15 mouse cellular contexts compared by ENCODE assay signal in genomic region chr8:111471526-111472081, GRCm38 (mm10). TPM values are rescaled to one million over a fixed set of nuclear protein-coding genes. Genes with fewer than 3 reads are reported as not detected.
DNase-seq lines count a peak whose midpoint lies in the region; ATAC-seq lines count a peak whose summit lies in the region.
"Had no signal": no experiment of that assay in that cellular context is flagged by ENCODE, and none has a peak within 500 bp of the region (broad histone marks: within the 10 kb centered on the region; RNA-seq: fewer than 3 reads in every experiment).

No protein-coding gene starts in this region.

- ATAC-seq in midbrain, embryonic 14.5 days (ENCODE audit: low FRiP score, low TSS enrichment): no peak
- no peak for ATAC-seq in midbrain, embryonic 15.5 days (replicated peaks)
- ATAC-seq in embryonic facial prominence, embryonic 13.5 days (ENCODE audit: insufficient number of reproducible peaks, insufficient read depth, low FRiP score, low TSS enrichment, low read depth): no peak
- ATAC-seq in frontal cortex, adult (ENCODE audit: low TSS enrichment): no peak
- ATAC-seq: midbrain, embryonic 16.5 days had no signal

- no peaks in the 10 kb centered on the region for H3K9me3 ChIP-seq in midbrain, embryonic 14.5 days (ENCODE audit: control insufficient read depth, low read length)
- no peaks in the 10 kb centered on the region for H3K9me3 ChIP-seq in midbrain, embryonic 15.5 days
- no peaks in the 10 kb centered on the region for H3K9me3 ChIP-seq in embryonic facial prominence, embryonic 13.5 days
- H3K9me3 ChIP-seq: limb, embryonic 12.5 days had no signal

- WGBS in midbrain, embryonic 14.5 days: 76% methylated on average over 12 of the region's 12 CpGs
- WGBS in midbrain, embryonic 15.5 days: 71% methylated on average over 12 of the region's 12 CpGs
- WGBS in embryonic facial prominence, embryonic 13.5 days: 72% methylated on average over 12 of the region's 12 CpGs

- H3K9ac ChIP-seq in midbrain, embryonic 14.5 days (replicated peaks; ENCODE audit: low read length): no peak overlapping the region
- no peak overlapping the region for H3K9ac ChIP-seq in midbrain, embryonic 15.5 days
- H3K9ac ChIP-seq in embryonic facial prominence, embryonic 13.5 days: no peak overlapping the region
- H3K9ac ChIP-seq: limb, embryonic 12.5 days had no signal

- no peak overlapping the region for H3K4me3 ChIP-seq in midbrain, embryonic 14.5 days (replicated peaks; ENCODE audit: low read depth, low read length)
- no peak overlapping the region for H3K4me3 ChIP-seq in midbrain, embryonic 15.5 days
- H3K4me3 ChIP-seq in embryonic facial prominence, embryonic 13.5 days: no peak overlapping the region
- H3K4me3 ChIP-seq: limb, embryonic 12.5 days had no signal

- peak; percentile 31 for DNase-seq in heart, postnatal 4 days
- no peak for DNase-seq in heart, adult 11 months
- DNase-seq in midbrain, embryonic 14.5 days: peak; percentile 66
- DNase-seq in kidney, adult 9 months: peak; percentile 39
- no peak for DNase-seq in spleen, adult 12 weeks (ENCODE audit: low spot score)
- DNase-seq: adrenal gland, postnatal 36 days; gastrocnemius, postnatal 14 days; thymus, postnatal 25 days had no signal

- no peak overlapping the region for H3K27ac ChIP-seq in midbrain, embryonic 14.5 days (replicated peaks; ENCODE audit: low read depth, low read length)
- H3K27ac ChIP-seq in midbrain, embryonic 15.5 days: no peak overlapping the region
- 0 out of 2 replicates have a peak overlapping the region, but pooled peaks have one; percentile 0 for H3K27ac ChIP-seq in embryonic facial prominence, embryonic 13.5 days
- H3K27ac ChIP-seq: limb, embryonic 12.5 days; stomach, postnatal 0 days had no signal

- peaks cover 19% of the 10 kb centered on the region for H3K36me3 ChIP-seq in midbrain, embryonic 14.5 days (ENCODE audit: control insufficient read depth, insufficient read depth, low read length)
- H3K36me3 ChIP-seq in midbrain, embryonic 15.5 days (replicated peaks): no peaks in the 10 kb centered on the region
- peaks cover 16% of the 10 kb centered on the region for H3K36me3 ChIP-seq in embryonic facial prominence, embryonic 13.5 days

- no peak overlapping the region for H3K4me2 ChIP-seq in midbrain, embryonic 14.5 days (ENCODE audit: low read length)
- H3K4me2 ChIP-seq in midbrain, embryonic 15.5 days: no peak overlapping the region
- H3K4me2 ChIP-seq in embryonic facial prominence, embryonic 13.5 days: no peak overlapping the region
- H3K4me2 ChIP-seq: heart, embryonic 11.5 days; limb, embryonic 12.5 days had no signal

- no peaks in the 10 kb centered on the region for H3K27me3 ChIP-seq in midbrain, embryonic 14.5 days (ENCODE audit: control insufficient read depth, insufficient read depth, low read length)
- no peaks in the 10 kb centered on the region for H3K27me3 ChIP-seq in midbrain, embryonic 15.5 days (replicated peaks)
- H3K27me3 ChIP-seq in embryonic facial prominence, embryonic 13.5 days: no peaks in the 10 kb centered on the region
- H3K27me3 ChIP-seq: limb, embryonic 12.5 days had no signal

- H3K4me1 ChIP-seq in midbrain, embryonic 14.5 days (ENCODE audit: control insufficient read depth, insufficient read depth, low read length): 0 out of 2 replicates have a peak, but pooled peaks cover 5% of the 10 kb centered on the region
- H3K4me1 ChIP-seq in midbrain, embryonic 15.5 days: peaks cover 12% of the 10 kb centered on the region
- H3K4me1 ChIP-seq in embryonic facial prominence, embryonic 13.5 days: peaks cover 48% of the 10 kb centered on the region

RNA-seq across cellular contexts. Expression of gene Wdr59, which starts 50.3 kb away (rescaled TPM):
- total RNA-seq in heart, postnatal 4 days (2021): 1 to 10 TPM; 8.5 to 9.0 TPM
- polyA plus RNA-seq in midbrain, embryonic 14.5 days (2014; fragmentation: Nextera tagmentation; extraction: Ambion mirVana): 5.4 and 5.9 TPM in 2 replicates
- 6.8 and 8.3 TPM in 2 replicates for polyA plus RNA-seq in midbrain, embryonic 15.5 days (2015; fragmentation: Nextera tagmentation; extraction: Ambion mirVana)
- 8.0 and 9.6 TPM in 2 replicates for polyA plus RNA-seq in embryonic facial prominence, embryonic 13.5 days (2015; fragmentation: Nextera tagmentation; extraction: Ambion mirVana)

Comparison
In these comparisons a context has a peak if more than half of its experiments do, and no peak if none do; other contexts are left out.
1. DNase-seq: peak in heart, postnatal 4 days (single experiment), midbrain, embryonic 14.5 days (single experiment) and kidney, adult 9 months (single experiment); none in heart, adult 11 months (single experiment) and spleen, adult 12 weeks (single experiment).